Mouse (Mus musculus) brain, adult 2 months (tissue): ENCODE results near the gene Acacb.

Source experiments
- DNase-seq: peaks from one replicate; pipeline ENCODE4 v3.0.0; 2011; ENCODE audit warnings: low read depth, low spot score

Acacb gene

GRCm38 (mm10) chr5:114146028-114146888, at the start of gene Acacb:
Gene Acacb (plus strand): TSS chr5:114146535.
- DNase-seq, result no peak

DNA sequence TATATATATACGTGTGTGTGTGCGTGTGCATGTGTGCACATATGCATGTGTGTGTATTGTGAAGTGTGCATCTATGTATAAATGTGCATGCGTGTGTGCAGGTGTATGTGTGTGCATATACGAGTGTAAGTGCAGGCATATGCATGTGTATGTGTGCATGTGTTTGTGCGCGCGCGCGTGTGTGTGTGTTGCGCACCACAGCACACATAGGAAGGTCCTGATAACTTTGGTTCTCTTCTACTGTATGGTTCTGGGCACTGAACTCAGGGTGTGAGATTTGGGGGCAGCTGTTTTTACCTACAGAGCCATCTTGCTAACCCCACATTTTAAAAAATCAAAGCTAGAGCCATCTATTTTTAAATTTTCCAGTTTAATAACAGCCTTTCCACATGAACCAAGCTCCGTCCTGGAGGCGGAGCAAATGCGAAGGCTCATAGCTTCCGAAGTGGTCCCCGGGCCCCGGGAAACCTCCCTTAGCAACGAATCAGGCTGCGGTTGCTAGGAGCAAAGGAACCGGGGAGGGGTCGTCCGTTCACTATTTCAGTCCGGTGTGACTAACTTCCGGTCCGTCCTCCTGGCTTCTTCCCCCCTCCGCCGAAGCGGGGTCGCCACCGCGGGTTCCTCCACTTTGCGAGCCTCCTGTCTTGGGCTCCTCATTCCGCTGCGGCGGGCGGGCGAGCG, 46.5 kb upstream of the Acacb start:
- DNase-seq, result peak; percentile 98

GRCm38 (mm10) chr5:114100390-114101099, 45.8 kb upstream of the Acacb start:
- DNase-seq, result peak; percentile 15

DNA sequence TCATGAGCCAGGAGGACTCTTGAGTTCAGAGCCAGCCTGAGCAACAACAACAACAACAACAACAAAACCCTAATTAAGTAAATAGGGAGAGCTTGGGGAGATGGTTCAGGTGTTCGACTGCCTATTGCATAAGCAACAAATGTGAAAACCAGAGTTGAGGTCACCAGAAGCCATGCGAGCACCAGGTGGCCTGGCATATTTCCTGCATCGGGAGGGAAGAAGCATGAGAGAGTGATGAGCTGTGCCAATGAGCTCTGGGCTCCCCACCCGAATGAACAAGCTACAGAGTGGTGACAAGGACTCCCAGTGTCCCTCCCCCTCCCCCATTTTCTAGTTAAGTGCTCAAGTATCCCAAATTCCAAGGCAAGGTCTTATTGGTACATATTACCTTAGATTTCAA, 44.5 kb upstream of the Acacb start:
- peak; percentile 79 for DNase-seq

- DNase-seq, result peak; percentile 87
Measured at GRCm38 (mm10) chr5:114102807-114103206, 43.5 kb upstream of the Acacb start.

DNA sequence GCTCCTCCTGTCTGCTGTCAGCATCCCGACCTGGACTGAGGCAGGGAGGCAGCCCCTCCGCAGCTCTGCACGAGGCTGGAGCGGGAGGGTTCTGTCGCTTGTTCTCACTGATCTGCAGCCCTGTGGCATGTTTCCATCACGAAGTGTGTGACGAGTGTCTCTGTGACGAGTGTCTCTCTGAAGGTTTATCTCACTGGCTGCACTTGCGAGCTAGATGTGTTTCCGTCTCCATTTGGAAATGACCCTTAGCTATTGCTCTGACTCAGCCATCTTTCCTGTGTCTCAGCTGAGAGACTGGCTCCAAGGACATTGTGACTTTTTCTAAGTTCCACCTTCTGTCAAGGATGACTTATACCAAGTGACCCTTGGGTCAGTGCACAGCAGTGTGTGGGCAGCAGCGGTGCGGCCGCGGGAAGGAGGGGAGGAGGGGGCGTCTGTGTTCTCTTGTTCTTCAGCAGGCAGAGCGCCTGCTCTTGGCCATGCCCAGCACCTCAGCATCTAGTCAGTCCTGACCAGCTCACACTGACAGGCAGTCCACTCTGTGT, 39.9 kb upstream of the Acacb start:
- DNase-seq, result no peak

- no peak for DNase-seq
Measured at GRCm38 (mm10) chr5:114113334-114113733, 33.0 kb upstream of the Acacb start.

GRCm38 (mm10) chr5:114115030-114115429, 31.3 kb upstream of the Acacb start:
- DNase-seq, result no peak

GRCm38 (mm10) chr5:114116586-114116985, 29.7 kb upstream of the Acacb start:
- no peak for DNase-seq

DNA sequence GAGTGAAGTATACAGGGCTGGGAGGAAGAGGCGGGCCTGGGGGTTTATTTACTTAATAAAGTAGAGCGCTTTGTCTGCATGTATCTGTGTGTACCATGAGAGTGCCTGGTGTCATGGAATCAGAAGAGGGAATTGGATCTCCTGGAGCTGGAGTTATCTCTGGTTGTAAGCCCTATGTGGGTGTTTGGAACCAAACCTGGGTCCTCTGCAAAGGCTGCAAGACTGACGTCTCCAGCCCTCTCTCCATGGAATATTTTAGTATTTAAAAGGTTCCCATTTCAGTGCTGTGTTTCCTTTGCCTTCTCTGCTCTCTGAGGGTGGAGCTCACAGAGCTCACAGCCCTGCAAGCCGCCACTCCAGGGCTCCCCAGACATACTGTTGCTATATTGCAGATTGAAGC, 26.5 kb upstream of the Acacb start:
- peak; percentile 65 for DNase-seq

GRCm38 (mm10) chr5:114126008-114126407, 20.3 kb upstream of the Acacb start:
- DNase-seq, result no peak

GRCm38 (mm10) chr5:114126499-114127244, 19.7 kb upstream of the Acacb start:
- no peak for DNase-seq

- DNase-seq, result peak; percentile 84
Measured at GRCm38 (mm10) chr5:114127374-114128349, 18.7 kb upstream of the Acacb start, which contains the start of gene Alkbh2. Gene Alkbh2 (minus strand): TSS chr5:114128218.

- DNase-seq, result no peak
Measured at GRCm38 (mm10) chr5:114129550-114130210, 16.7 kb upstream of the Acacb start.

DNA sequence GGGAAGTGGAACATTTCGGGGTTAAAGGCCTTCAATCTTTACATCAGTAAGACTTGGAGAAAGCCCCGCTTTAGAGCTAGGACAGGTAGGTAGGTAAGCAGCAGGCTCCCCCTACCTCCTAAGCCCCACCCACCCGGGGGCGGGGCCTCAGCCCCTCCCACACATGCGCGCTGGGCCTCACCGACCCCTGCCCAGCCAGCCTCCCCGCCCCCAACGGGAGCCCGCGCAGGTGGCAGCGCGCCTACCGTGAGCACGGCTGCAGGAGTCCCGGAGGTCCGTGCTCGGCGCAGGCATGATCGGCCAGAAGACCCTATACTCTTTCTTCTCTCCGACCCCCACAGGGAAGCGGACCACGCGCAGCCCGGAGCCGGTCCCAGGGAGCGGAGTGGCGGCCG, 16.1 kb upstream of the Acacb start, which contains the start of gene Ung:
Ung (plus strand) TSS at position 176 of the 395 bp plus-strand sequence.
- no peak for DNase-seq

GRCm38 (mm10) chr5:114130698-114131520, 15.4 kb upstream of the Acacb start:
- DNase-seq, result peak; percentile 95

GRCm38 (mm10) chr5:114131521-114131840, 14.9 kb upstream of the Acacb start:
- peak; percentile 73 for DNase-seq

GRCm38 (mm10) chr5:114132841-114133240, 13.5 kb upstream of the Acacb start:
- no peak for DNase-seq
